Mouse (Mus musculus): ENCODE data around the gene Scyl3.

The Scyl3 gene

DNA sequence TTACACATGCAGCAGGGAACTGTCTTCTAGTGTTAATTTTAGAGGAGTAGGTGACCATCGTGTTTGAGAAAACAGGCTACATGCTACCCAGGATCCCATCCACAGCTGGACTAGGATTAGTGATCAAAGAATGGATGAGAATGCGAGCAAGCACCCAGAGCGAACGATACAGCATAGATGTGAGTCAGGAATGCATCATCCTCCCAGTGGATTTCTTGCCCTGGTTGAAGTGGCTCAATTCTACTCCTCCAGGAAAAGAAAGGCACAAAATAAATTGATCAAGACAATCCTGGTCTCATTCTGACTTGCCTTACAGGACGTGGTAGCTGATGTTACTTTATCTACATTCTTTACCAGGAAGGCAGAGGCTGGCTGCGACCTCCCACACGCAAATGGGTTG, at the start of gene Scyl3:
Gene Scyl3, plus strand, starts transcription at position 255 of the 400 bp plus-strand sequence.
- in situ Hi-C loops (cut with MboI, MseI), result loop anchor here (5.0 kb wide), 1 partner anchor 522 kb away; no protein-coding TSS in a partner anchor

- in situ Hi-C loops (cut with MboI, MseI), result no loop called here
These were observed 39.3 kb upstream of the Scyl3 start for GRCm38 (mm10) chr1:163889629-163890028.

GRCm38 (mm10) chr1:163893294-163893693, 35.6 kb upstream of the Scyl3 start:
- in situ Hi-C loops (cut with MboI, MseI), result no loop called here

GRCm38 (mm10) chr1:163893774-163894527, 34.9 kb upstream of the Scyl3 start:
- in situ Hi-C loops (cut with MboI, MseI), result no loop called here

- in situ Hi-C loops (cut with MboI, MseI), result no loop called here
These were observed 30.6 kb upstream of the Scyl3 start for GRCm38 (mm10) chr1:163898291-163898764.

GRCm38 (mm10) chr1:163899575-163899974, 29.3 kb upstream of the Scyl3 start:
- in situ Hi-C loops (cut with MboI, MseI), result no loop called here

GRCm38 (mm10) chr1:163900168-163900567, 28.7 kb upstream of the Scyl3 start:
- in situ Hi-C loops (cut with MboI, MseI), result loop anchor here (25.0 kb wide), 1 partner anchor 738 kb away; no protein-coding TSS in a partner anchor

- in situ Hi-C loops (cut with MboI, MseI), result loop anchor here (25.0 kb wide), 1 partner anchor 741 kb away; no protein-coding TSS in a partner anchor
These were observed 25.5 kb upstream of the Scyl3 start for GRCm38 (mm10) chr1:163903411-163903810.

DNA sequence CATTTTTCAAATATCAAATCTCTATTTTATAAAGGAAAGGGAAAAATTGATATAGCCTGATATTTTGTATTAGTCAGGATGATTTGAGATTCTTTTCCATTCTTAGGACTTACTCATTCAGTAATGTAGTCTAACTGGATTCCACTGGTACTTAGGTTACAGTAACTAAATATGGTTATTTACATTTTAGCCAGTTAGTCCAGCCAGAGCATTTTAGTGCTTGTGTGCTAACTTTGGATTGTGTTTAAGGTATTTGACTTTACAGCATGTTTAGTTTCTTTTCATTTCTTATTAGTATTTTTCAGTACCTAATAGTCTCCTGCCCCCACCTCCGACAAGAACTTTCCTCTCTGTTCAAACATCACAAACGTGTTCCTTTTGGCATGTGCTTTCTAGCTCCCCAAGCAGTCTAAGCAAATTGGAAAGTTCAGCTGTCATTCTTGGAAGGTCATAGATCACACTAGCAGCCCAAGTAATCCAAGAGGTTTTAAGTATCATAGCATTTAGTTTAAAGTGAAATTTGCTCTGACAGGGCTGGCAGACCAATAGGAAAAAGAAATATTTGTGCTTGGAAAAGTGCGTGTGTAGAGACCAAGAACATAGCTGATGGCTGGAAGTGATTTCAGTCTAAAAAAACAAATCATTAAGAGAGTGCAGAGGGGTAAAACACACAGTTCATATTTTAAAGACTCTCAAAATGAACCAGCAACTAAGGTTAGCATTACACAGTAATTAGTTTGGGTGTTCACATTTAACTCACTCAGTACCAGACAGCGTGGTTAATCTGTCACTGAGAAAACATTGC, 21.7 kb upstream of the Scyl3 start:
- in situ Hi-C loops (cut with MboI, MseI), result loop anchor here (25.0 kb wide), 1 partner anchor 745 kb away; no protein-coding TSS in a partner anchor

DNA sequence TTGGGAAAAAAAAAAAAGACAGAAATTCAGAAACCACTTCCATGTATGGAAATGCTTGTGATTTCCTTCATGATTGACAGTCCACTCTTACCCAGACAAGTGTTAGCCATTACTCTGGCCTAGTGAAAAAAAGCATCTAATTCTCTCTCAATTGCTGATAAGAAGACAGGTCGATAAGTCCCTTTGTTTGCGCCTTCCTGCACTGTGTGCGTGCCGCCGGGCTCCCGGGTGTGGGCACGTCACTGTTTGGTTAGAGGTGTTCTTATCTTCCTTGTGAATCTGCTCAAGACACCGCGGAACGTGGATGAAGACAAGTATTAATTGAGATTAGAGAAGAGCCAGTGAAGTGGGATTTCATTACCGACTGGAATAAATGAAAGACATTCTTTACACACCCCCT, 20.5 kb upstream of the Scyl3 start:
- in situ Hi-C loops (cut with MboI, MseI), result loop anchor here (25.0 kb wide), 1 partner anchor 746 kb away; no protein-coding TSS in a partner anchor

GRCm38 (mm10) chr1:163910343-163910742, 18.6 kb upstream of the Scyl3 start:
- in situ Hi-C loops (cut with MboI, MseI), result loop anchor here (10.0 to 25.0 kb wide), 2 partner anchors 748 to 1016 kb away; partner anchors contain the start of gene Fmo2

- in situ Hi-C loops (cut with MboI, MseI), result loop anchor here (10.0 to 25.0 kb wide), 2 partner anchors 748 to 1016 kb away; partner anchors contain the start of gene Fmo2
These were observed 18.1 kb upstream of the Scyl3 start for GRCm38 (mm10) chr1:163910785-163911184.

GRCm38 (mm10) chr1:163911981-163912380, 16.9 kb upstream of the Scyl3 start:
- in situ Hi-C loops (cut with MboI, MseI), result loop anchor here (10.0 to 25.0 kb wide), 2 partner anchors 750 to 1017 kb away; partner anchors contain the start of gene Fmo2

- in situ Hi-C loops (cut with MboI, MseI), result loop anchor here (10.0 to 25.0 kb wide), 2 partner anchors 755 to 1023 kb away; partner anchors contain the start of gene Fmo2
These were observed 11.3 kb upstream of the Scyl3 start for GRCm38 (mm10) chr1:163917349-163918160.

DNA sequence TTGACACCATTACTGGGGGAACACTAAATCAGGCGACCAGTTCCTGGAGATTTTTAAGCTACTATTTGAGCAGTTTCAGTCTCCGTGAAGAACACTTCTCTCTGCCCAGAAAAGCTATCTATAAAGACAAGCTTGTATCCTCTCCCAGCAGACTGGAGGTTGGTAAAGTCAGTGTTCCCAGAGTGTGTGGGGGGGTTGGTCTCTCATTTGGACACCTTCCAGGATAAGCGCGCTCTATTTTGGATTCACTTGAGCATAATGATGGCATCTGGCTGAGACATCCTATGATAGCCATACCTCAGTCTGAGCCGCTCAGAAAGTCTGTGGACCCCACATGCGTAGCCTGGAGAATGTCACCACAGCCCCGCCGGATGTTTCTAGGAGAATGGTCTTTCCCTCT, 4.8 kb upstream of the Scyl3 start:
- in situ Hi-C loops (cut with MboI, MseI), result loop anchor here (25.0 kb wide), 1 partner anchor 762 kb away; no protein-coding TSS in a partner anchor

GRCm38 (mm10) chr1:163929636-163930457, 947 bp downstream of the Scyl3 start:
- in situ Hi-C loops (cut with MboI, MseI), result loop anchor here (5.0 to 10.0 kb wide), 2 partner anchors 523 to 1205 kb away; no protein-coding TSS in a partner anchor

GRCm38 (mm10) chr1:163930458-163930794, 1.5 kb downstream of the Scyl3 start:
- in situ Hi-C loops (cut with MboI, MseI), result loop anchor here (10.0 kb wide), 1 partner anchor 1206 kb away; no protein-coding TSS in a partner anchor

- in situ Hi-C loops (cut with MboI, MseI), result loop anchor here (10.0 kb wide), 1 partner anchor 1207 kb away; no protein-coding TSS in a partner anchor
These were observed 2.9 kb downstream of the Scyl3 start for GRCm38 (mm10) chr1:163931801-163932200.

DNA sequence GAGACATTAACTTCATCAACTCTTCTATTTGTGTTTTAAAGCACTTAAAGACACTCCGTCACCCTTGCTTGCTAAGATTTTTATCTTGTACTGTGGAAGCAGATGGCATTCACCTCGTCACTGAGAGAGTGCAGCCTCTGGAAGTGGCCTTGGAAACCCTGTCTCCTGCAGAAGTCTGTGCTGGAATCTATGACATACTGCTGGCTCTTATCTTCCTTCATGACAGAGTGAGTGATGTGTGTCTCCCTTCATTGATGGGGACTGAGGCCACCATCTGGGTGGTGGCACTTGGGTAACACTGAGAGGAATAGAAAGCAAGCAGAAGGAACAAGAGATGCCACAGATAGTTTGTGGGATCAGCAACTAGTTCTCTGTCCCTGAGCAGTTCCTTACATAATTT, 5.7 kb downstream of the Scyl3 start:
- in situ Hi-C loops (cut with MboI, MseI), result loop anchor here (10.0 kb wide), 1 partner anchor 1210 kb away; no protein-coding TSS in a partner anchor

DNA sequence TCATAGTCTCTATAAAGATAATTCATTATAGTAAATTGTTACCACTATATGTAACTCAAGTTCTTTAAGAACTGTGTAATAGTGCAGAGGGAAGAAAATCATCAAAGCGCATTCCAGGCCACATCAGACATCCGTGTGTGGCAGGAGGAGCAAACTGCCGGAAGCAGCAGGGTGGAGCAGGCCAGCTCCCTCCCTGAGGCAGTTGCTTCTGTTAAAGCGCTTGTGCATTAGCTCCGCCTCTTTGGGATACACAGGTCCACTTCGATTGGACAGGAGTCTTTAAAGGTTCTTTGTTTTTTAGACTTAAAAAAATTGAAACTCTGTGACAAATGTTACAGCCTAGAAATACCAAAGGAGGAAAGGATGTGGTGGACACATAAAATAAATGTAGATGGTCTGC, 13.2 kb downstream of the Scyl3 start:
- in situ Hi-C loops (cut with MboI, MseI), result no loop called here
